Mouse (Mus musculus): Measurements from ENCODE around the gene Col23a1.

Gene Col23a1

DNA sequence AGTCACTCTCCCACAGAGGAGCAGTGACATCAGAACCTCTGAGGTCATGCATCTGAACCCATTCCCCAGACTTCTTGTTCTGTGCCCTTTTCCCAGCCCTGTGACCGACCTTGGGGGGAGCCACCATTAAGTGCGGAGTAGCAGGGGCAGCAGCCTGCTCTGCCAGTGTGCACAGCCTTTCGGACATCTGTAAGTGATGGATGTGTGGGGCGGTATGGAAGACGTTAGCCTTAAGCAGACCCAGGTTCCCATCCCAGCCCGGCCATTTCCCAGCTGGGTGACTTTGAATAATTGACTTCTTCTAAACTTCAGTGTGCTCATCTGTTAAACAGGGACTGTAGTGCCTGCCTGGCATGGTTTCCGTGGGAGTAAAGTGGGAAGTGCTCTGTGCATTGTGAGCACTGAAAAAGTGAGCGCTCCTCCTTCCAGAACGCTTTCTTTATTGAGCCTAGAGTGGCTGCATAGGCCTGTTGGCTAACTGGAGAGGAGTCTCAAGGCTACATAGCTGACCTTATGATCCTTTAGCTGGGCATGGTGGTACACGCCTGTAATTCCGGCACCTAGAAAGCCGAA is 14.3 kb downstream of the Col23a1 start:
- no peak for TF ChIP-seq GATA4 (IDR thresholded peaks at IDR 0.05; ENCODE audit: insufficient replicate concordance, low read length)

DNA sequence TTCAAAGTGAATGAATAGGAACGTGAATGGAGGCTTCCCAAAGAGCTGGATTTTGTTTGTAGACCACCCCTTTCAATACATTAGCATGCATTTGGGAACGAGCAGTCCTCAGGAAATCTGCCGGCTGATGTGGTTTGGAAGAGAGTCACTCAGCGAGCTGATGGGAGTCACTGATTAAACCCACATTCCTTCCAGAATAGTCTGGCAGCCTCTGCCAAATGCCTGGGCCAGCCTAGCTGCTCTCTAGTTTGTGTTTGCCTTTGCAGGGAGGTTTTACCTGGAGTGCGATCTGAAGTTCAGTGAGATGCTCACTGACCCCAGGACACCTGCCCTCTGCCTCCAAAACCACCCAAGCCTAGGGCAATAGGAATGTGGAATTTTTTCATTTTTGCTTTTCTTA is 18.6 kb downstream of the Col23a1 start:
- TF ChIP-seq GATA4 (IDR thresholded peaks at IDR 0.05; ENCODE audit: insufficient replicate concordance, low read length) = no peak

DNA sequence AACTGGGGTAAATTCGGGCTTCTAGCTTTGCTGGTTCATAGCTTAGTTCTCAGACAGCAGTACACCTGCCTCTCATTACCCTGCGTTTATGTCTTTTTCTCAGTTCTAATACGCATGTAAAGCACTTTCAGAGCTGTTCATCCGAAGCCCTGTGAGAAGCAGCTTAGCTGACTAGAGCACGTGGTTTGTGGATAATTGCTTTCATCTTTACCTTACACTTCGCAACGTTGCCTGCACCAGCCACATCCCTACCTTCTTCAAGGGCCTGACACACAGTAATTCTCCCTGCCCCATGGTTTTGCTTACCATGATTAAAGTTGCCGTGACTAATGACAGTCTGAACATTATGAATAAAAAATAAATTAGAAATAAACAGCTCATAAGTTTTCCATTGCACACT is 22.1 kb downstream of the Col23a1 start:
- no peak for TF ChIP-seq GATA4 (IDR thresholded peaks at IDR 0.05; ENCODE audit: insufficient replicate concordance, low read length)

DNA sequence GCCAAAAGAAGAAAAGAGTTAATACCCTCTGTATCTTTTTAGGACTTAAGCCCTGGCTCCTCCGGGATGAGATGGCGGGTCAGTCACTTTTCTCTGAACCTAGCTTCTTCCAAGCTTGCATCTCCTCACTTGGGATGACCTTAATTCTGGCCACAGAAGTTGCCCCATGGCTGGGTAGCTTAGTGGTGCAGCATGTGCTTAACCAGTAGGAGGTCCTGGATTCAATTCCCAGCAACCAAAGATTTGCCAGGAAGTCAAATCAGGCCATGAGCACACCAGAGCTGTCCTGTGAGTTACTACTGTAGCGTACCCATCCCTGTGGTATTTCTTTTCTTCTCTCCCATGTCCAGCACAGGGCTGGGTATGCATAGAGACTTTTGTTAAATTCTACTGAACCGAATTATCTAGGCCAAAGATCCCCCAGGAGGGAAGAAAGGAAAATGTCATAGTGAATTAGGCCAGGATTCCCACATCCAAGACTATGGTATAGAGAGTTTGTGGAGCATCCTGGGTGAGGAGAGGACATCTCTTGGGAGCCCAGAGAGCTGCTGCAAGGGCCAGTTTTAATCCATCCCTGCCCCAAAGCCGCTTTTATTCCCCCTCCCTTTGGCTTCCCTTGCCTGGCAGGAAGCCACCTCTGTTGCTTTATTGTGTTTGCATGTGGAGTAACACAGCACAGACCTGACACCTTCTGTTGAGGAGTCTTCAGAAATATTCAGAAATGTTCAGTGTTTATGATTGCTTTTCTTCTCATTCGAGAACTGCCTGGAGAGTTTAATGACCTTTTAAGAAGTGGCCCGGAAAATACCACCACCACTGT is 26.5 kb downstream of the Col23a1 start:
- no peak for TF ChIP-seq GATA4 (IDR thresholded peaks at IDR 0.05; ENCODE audit: insufficient replicate concordance, low read length)

DNA sequence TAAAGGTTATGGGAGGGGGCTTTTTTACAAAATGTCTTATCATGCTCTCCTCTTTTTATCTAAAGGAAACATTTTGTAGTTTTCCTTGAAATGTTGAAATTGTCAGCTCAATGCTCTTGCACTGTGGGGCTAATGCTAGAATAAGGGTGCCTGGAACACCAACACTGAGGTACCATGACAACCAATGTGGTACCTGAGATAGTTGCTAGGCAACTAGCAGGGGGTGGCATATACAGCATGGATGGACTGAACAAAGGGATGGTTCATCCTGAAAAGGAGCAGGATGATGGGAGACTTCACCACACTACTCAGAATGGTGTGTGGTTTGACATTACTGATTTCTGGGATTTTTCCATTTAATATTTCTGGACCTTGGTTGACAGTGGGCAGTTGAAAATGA is 30.9 kb downstream of the Col23a1 start:
- TF ChIP-seq GATA4 (IDR thresholded peaks at IDR 0.05; ENCODE audit: insufficient replicate concordance, low read length) = no peak

DNA sequence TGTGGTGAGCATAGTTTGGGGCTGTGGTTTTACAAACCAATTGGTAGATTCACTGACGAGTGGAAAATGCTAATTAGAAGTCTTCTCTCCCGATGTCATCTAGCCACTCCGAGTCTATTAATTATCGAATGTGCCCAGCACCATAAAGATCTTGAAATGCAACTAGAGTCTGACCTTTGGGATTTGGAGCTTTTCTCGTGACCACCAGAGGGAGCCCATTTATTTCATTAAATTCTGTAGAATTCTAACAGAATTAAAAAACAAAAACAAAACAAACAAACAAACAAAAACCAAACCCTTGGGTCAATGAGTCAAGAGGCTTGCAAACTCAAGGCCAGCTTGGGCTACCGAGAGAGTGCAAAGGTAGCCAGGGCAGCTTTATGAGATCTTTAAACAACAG is 37.2 kb downstream of the Col23a1 start:
- no peak for TF ChIP-seq GATA4 (IDR thresholded peaks at IDR 0.05; ENCODE audit: insufficient replicate concordance, low read length)

DNA sequence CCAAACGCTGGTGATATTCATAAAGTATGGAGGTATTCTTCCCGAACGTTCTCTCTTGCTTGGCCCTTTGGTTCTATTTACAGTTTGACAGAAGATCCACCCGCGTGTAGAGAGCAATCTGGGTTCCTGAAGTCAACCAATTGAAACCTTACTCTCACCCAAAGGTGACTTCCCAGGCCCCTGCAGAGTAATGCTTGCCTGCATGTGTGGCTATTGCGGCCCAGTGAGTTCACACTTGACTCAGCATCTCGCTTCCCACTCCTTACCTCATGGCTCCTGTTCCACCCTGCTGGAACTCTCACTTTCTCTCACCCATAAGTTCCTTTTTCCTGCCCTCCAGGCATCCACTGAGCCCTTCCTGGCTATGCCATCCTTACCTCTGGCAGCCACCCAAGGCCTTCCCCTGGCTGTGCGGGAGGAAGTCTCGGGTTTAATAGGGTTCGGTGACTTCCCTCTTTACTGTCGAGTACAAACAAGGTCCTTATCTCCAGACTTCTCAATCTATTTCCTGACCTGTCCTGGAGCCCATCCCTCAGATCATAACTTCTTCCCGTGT is 38.7 kb downstream of the Col23a1 start:
- TF ChIP-seq GATA4 (IDR thresholded peaks at IDR 0.05; ENCODE audit: insufficient replicate concordance, low read length) = no peak

DNA sequence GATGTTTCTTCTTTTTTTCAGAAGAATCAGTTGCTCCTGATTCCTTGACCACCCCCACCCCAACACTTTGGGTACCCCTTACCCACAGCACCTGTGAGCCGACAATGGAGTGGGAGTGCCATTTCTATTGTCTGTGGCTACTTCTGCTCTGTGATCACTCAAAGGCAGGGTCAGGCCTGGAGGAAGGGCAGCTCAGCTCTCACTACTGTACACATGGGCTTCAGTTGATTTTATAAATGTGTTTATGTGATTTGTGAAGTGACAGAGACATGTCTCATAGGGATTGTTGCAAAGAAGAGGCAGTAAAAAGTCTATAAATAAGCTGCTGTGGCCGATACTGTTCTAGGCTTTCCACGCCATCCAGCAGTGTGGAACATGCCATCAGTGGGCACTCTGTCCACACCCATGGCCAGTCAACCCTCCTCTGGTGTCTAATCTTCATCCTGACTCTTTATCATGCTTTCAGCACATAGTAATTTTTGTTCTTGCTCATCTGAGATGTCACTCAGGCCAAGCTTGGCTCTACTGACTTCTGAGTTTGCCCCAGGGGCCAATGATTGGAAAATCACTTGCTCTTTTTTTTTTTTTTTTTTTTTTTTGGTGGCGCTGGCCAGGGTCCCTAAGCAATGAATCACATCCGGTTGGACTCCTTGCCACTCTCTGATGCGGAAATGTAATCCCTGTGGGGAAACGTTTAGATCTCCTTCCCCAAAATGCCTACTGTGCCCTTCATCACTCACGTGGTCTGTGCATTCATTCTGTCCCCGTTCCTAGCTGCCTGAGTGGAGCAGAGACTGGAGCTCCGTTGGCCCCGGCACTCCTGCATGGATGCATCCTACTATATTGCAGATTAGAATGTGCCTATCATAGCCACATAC is 40.4 kb downstream of the Col23a1 start:
- TF ChIP-seq GATA4 (IDR thresholded peaks at IDR 0.05; ENCODE audit: insufficient replicate concordance, low read length) = no peak

DNA sequence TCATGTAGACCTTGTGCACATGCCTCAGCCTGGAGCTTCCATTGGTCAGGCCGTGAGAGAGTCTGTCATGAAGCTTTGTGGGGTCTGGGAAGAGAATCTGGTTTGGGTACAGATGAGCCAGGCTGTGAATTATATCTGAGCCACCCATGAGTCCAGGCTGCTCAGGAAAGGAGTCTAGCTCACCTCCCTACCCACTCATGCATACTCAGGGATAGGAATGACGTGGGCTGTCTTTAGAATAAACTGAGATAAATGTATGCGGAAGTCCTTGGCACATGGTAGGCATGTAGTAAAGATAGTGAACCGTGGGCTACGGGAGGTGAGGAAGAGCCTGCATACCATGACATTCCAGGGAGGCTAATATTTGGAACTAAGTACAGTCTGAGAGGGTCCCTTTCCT is 44.3 kb downstream of the Col23a1 start:
- no peak for TF ChIP-seq GATA4 (IDR thresholded peaks at IDR 0.05; ENCODE audit: insufficient replicate concordance, low read length)

DNA sequence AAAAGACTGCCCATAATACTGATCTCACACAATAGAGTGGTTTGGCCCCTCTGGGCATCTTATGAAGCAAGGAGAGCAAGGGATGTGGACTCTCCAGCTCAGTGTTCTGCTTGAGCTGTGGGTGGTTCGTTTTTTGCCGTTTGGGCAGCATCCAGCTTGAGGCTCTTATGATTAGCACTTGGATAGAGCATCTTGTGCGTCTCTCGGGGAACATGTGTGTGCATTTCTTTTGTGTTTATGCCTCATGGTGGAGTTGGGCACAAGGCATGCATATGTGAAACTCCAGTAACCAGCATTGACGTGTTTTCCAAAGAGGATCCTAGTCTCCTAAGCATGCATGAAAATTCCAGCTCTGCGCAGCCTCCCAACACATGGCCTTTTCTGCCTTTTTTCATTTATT is 47.9 kb downstream of the Col23a1 start:
- TF ChIP-seq GATA4 (IDR thresholded peaks at IDR 0.05; ENCODE audit: insufficient replicate concordance, low read length) = no peak

DNA sequence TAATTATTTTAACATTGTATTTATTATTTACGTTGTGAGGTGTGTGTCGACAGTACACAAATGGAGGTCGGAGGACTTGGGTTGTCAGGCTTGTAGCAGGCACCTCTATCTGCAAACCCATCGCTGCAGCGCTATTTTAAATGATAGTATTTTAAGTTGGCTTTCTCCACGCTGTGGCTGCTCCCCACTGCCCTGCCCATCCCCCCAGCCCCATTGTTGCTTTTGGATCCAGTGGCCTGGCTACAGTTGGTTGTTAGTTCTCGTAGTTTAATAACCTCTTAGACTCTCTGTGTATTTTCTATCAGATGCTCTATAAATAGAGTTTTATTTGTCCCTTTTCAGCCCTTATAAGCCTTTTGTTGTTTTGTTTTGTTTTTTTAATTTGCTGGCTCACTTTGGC is 48.7 kb downstream of the Col23a1 start:
- TF ChIP-seq GATA4 (IDR thresholded peaks at IDR 0.05; ENCODE audit: insufficient replicate concordance, low read length) = no peak

DNA sequence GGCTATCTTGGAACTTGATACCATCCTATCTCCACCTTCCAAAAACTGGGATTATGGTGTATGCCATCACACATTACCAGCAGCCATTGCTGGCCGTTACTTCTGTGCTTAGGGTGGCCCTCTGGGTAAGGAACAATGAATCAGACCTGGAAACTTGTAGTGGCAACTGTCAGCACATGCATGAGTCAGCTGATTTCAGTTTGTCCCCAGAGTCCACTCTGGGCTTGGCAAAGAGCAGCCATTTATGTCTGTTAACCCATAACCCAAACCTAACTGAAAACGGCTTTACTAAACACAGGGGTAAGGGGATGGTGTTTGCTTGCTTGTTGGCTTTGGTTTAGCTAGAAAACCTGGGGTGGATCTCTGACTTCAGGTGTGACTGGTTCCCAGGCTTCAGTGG is 51.4 kb downstream of the Col23a1 start:
- TF ChIP-seq GATA4 (IDR thresholded peaks at IDR 0.05; ENCODE audit: insufficient replicate concordance, low read length) = no peak

DNA sequence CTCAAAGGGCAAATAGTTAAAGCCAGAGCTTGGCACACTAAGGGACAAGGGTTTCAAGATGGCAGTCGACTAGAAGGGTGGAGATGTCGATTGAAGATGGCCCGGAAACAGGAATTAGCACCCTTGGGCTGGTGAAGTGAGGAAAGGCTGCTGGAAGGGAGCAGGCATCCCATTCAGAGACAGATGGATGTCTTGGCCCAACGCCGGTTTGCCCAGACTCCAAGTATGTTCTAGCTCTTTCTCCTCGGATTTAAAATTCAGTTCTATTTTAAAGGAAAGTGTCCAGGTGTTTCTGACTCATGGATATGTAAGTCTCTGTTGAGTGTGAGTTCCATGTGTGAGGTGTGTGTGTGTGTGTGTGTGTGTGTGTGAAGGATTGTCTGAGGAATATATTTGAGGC is 53.1 kb downstream of the Col23a1 start:
- no peak for TF ChIP-seq GATA4 (IDR thresholded peaks at IDR 0.05; ENCODE audit: insufficient replicate concordance, low read length)

DNA sequence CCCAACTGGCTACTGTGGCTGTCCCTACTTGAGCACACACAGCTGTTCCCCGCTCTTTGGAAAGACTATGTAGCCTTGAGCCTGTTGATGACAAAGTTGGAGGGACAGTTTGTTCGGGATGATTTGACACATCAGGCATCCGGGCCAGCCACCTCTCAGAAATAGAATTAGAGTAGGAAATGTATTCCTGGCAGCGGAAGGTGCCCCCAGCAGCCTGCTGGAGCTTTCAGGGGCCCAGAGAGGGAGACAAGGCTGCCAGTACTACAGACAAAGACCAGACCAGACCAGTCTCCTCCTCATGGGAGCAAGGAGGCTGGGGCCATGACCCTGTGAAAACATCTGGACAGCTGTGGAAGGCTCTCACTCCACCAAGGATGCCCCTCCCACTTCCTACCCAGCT is 53.6 kb downstream of the Col23a1 start:
- no peak for TF ChIP-seq GATA4 (IDR thresholded peaks at IDR 0.05; ENCODE audit: insufficient replicate concordance, low read length)

DNA sequence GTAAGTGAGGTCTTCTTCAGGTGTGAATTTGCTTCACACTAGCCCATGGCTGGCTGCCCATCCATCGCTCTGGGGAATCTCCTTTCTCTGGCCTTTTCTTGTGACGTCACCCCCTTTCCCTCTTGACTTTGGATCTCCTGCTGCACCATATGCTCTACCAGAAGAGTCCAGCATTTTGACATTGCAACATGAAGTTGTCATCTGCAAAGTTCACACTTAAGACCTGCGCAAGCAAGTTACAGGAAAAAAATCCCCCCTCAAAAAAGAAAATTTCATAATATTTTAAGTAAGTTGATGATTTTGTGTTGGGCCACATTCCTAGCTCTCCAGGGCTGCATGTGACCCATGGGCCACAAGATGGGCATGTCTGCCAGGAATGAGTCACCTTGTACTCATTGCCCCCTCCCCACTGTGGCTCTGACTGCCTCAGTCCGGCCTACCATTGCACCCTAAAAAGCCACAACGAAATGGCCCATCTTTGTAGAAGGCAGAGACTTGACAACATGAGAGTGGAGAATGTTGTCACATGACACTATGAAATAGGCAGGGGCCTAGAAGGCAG is 54.1 kb downstream of the Col23a1 start:
- TF ChIP-seq GATA4 (IDR thresholded peaks at IDR 0.05; ENCODE audit: insufficient replicate concordance, low read length) = no peak
